Mouse (Mus musculus): ENCODE measurements around the gene Fmo4.

DNA sequence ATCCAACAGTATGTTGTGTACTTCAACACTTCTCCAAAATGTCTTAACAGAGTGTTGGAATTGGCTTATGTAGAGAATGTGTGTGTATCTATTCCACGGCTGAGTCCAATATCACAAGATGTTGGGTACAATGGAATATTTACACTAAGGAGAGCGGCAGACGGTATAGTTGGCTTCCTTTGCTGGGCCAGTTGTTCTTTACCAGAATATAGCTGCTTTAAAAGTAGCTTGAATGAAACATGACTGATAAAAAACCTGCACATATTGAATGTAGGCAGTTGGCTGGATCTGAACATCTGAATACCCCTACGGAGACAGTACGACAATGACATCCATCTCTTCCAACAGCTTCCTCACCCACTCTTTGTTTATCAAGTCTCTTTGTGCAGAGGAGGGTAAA, 5.5 kb upstream of the Fmo4 start:
- TF ChIP-seq POLR2A (IDR thresholded peaks at IDR 0.05; ENCODE audit: control insufficient read depth, extremely low read depth, insufficient read depth, low read length, poor library complexity): no peak
- TF ChIP-seq CTCF (IDR thresholded peaks at IDR 0.05; ENCODE audit: borderline replicate concordance, control insufficient read depth, extremely low read depth, insufficient read depth, low read length, poor library complexity): no peak

Measured in thymus, adult 2 months (tissue).